Mouse (Mus musculus): ENCODE results near the gene Sik2.

- TF ChIP-seq GATA1 (IDR thresholded peaks at IDR 0.05; ENCODE audit: borderline replicate concordance, low read length) = no peak
- no peak for TF ChIP-seq FLI1 (IDR thresholded peaks at IDR 0.05; ENCODE audit: low read length)
These were observed 118.9 kb downstream of the Sik2 start for GRCm38 (mm10) chr9:50889964-50890363.
